Mouse (Mus musculus): ENCODE measurements around the gene Cyp26c1. TPM values are rescaled to one million over a fixed set of nuclear protein-coding genes. Genes with fewer than 3 reads are reported as not detected.

Cyp26c1 gene
- polyA plus RNA-seq, 1 experiment from 2014 or later: not detected

DNA sequence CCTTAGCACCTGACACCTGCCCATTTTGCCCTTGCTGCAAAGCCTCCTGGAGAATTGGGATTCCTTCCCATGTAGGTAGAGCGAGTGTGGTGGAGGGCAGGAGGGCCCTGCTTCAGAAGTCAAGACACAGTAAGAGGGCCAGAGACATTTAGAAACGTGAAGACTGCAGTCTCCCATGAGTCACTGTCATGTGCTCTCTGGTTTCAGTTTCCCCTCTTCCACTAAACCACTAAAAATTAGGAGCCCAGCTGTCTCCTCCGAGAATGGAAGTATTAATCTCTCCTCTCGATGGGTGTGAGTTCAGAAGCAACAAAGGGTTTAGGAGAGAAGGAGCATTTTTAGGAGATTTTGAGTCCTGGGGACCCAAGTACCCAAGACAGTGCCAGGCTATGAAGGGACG is 4.1 kb downstream of the Cyp26c1 start:
- ATAC-seq (replicated peaks; ENCODE audit: low FRiP score): no peak
- no peak overlapping the region for H3K4me2 ChIP-seq
- peaks cover 46% of the 10 kb centered on the region for H3K4me1 ChIP-seq
- peaks cover 100% of the 10 kb centered on the region for H3K27me3 ChIP-seq
- no peaks in the 10 kb centered on the region for H3K36me3 ChIP-seq
- no peak overlapping the region for H3K27ac ChIP-seq
- 35% methylated on average over 5 of the region's 5 CpGs for WGBS
- no peak overlapping the region for H3K9ac ChIP-seq
- H3K9me3 ChIP-seq (replicated peaks): no peaks in the 10 kb centered on the region; the same call in 1 of the 2 replicates
- H3K4me3 ChIP-seq (replicated peaks): no peak overlapping the region

- no peaks in the 10 kb centered on the region; the same call in 1 of the 2 replicates for H3K9me3 ChIP-seq (replicated peaks)
- peak overlapping the region; percentile 45 for H3K4me2 ChIP-seq
- WGBS: 4% methylated on average over 29 of the region's 29 CpGs
- no peaks in the 10 kb centered on the region for H3K36me3 ChIP-seq
- no peak overlapping the region for H3K9ac ChIP-seq
- no peak overlapping the region for H3K27ac ChIP-seq
- H3K27me3 ChIP-seq: peaks cover 100% of the 10 kb centered on the region
- H3K4me3 ChIP-seq (replicated peaks): peak overlapping the region; percentile 15; the same call in 1 of the 2 replicates
- ATAC-seq (replicated peaks; ENCODE audit: low FRiP score): no peak
- H3K4me1 ChIP-seq: peaks cover 46% of the 10 kb centered on the region
Measured at GRCm38 (mm10) chr19:37690716-37691115, 5.3 kb downstream of the Cyp26c1 start.

GRCm38 (mm10) chr19:37692879-37693278 is 7.5 kb downstream of the Cyp26c1 start:
- H3K27me3 ChIP-seq: peaks cover 100% of the 10 kb centered on the region
- peak overlapping the region; percentile 62 for H3K4me2 ChIP-seq
- H3K4me1 ChIP-seq: peaks cover 48% of the 10 kb centered on the region
- H3K9ac ChIP-seq: no peak overlapping the region
- ATAC-seq (replicated peaks; ENCODE audit: low FRiP score): peak; percentile 40
- peak overlapping the region; percentile 39 for H3K4me3 ChIP-seq (replicated peaks)
- WGBS: under 1% methylated on average over 40 of the region's 40 CpGs
- no peaks in the 10 kb centered on the region for H3K36me3 ChIP-seq
- no peaks in the 10 kb centered on the region; the same call in 1 of the 2 replicates for H3K9me3 ChIP-seq (replicated peaks)
- H3K27ac ChIP-seq: no peak overlapping the region

DNA sequence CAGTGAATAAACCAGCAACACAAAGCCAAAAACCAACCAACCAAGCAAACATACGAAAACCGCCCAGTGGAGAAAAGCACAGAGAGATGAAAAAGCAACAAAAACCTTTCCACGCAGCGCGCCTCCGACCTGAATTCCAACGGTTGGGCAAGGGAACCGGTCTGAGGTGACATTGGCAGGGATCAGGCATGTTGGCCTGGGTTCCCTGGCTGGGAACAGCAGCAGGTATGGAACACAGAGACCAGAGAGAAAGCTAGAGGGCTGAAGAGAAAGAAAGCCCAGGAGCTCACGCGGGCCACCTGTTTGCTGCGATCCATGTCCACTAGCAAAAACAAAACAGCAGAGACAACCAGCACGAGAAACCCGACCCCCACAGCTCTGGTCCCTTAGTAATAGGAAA is 9.8 kb downstream of the Cyp26c1 start:
- H3K9ac ChIP-seq: no peak overlapping the region
- WGBS: 28% methylated on average over 13 of the region's 13 CpGs
- H3K36me3 ChIP-seq: no peaks in the 10 kb centered on the region
- H3K9me3 ChIP-seq (replicated peaks): no peaks in the 10 kb centered on the region; the same call in 1 of the 2 replicates
- H3K4me1 ChIP-seq: peaks cover 62% of the 10 kb centered on the region
- no peak for ATAC-seq (replicated peaks; ENCODE audit: low FRiP score)
- H3K27me3 ChIP-seq: peaks cover 100% of the 10 kb centered on the region
- no peak overlapping the region for H3K4me2 ChIP-seq
- no peak overlapping the region for H3K27ac ChIP-seq
- H3K4me3 ChIP-seq (replicated peaks): no peak overlapping the region

GRCm38 (mm10) chr19:37695762-37696602 is 10.6 kb downstream of the Cyp26c1 start:
- H3K4me2 ChIP-seq: peak overlapping the region; percentile 78
- no peak overlapping the region for H3K27ac ChIP-seq
- H3K4me1 ChIP-seq: peaks cover 57% of the 10 kb centered on the region
- H3K27me3 ChIP-seq: peaks cover 100% of the 10 kb centered on the region
- no peaks in the 10 kb centered on the region for H3K36me3 ChIP-seq
- H3K9ac ChIP-seq: no peak overlapping the region
- no peak for ATAC-seq (replicated peaks; ENCODE audit: low FRiP score)
- 2% methylated on average over 42 of the region's 42 CpGs for whole genome bisulfite sequencing
- H3K4me3 ChIP-seq (replicated peaks): peak overlapping the region; percentile 43
- H3K9me3 ChIP-seq (replicated peaks): no peaks in the 10 kb centered on the region; the same call in 1 of the 2 replicates

GRCm38 (mm10) chr19:37696603-37697334 is 11.4 kb downstream of the Cyp26c1 start:
- Histone ChIP-seq H3K9me3 (replicated peaks) (no peaks in the 10 kb centered on the region; the same call in 1 of the 2 replicates), H3K4me1 (peaks cover 57% of the 10 kb centered on the region), H3K4me3 (replicated peaks) (peak overlapping the region; percentile 43), H3K36me3 (no peaks in the 10 kb centered on the region), H3K27ac (no peak overlapping the region), H3K9ac (no peak overlapping the region), H3K4me2 (peak overlapping the region; percentile 78), H3K27me3 (peaks cover 99% of the 10 kb centered on the region)
- no peak for ATAC-seq (replicated peaks; ENCODE audit: low FRiP score)
- 3% methylated on average over 22 of the region's 22 CpGs for WGBS

GRCm38 (mm10) chr19:37697335-37697636 is 11.9 kb downstream of the Cyp26c1 start:
- peaks cover 52% of the 10 kb centered on the region for H3K4me1 ChIP-seq
- peaks cover 99% of the 10 kb centered on the region for H3K27me3 ChIP-seq
- peak overlapping the region; percentile 78 for H3K4me2 ChIP-seq
- H3K9ac ChIP-seq: 0 out of 2 replicates have a peak overlapping the region, but pooled peaks have one; percentile 14
- no peak for ATAC-seq (replicated peaks; ENCODE audit: low FRiP score)
- no peak overlapping the region for H3K27ac ChIP-seq
- H3K9me3 ChIP-seq (replicated peaks): no peaks in the 10 kb centered on the region
- H3K36me3 ChIP-seq: no peaks in the 10 kb centered on the region
- 1% methylated on average over 18 of the region's 18 CpGs for WGBS
- H3K4me3 ChIP-seq (replicated peaks): peak overlapping the region; percentile 43

- H3K9ac ChIP-seq: peak within 1 kb of the TSS; percentile 14; the same call in 1 of the 2 replicates
- H3K27ac ChIP-seq: no peak within 1 kb of the TSS
- H3K4me1 ChIP-seq: peaks cover 47% of the 10 kb centered on the region
- H3K4me3 ChIP-seq (replicated peaks): peak within 1 kb of the TSS; percentile 43
- 0 out of 2 replicates have a peak, but pooled peaks have one; percentile 16 for ATAC-seq (replicated peaks; ENCODE audit: low FRiP score)
- no peaks in the 10 kb centered on the region for H3K9me3 ChIP-seq (replicated peaks)
- no peaks in the 10 kb centered on the region for H3K36me3 ChIP-seq
- H3K4me2 ChIP-seq: peak within 1 kb of the TSS; percentile 78
- WGBS: under 1% methylated on average over 51 of the region's 51 CpGs
- peaks cover 99% of the 10 kb centered on the region for H3K27me3 ChIP-seq
Measured at GRCm38 (mm10) chr19:37697651-37698272, 12.4 kb downstream of the Cyp26c1 start, which contains the start of gene Cyp26a1. Gene Cyp26a1, plus strand, starts transcription at chr19:37697798.

GRCm38 (mm10) chr19:37698273-37699160 is 13.1 kb downstream of the Cyp26c1 start:
- WGBS: 1% methylated on average over 63 of the region's 63 CpGs
- H3K9ac ChIP-seq: no peak overlapping the region
- H3K27ac ChIP-seq: no peak overlapping the region
- H3K4me3 ChIP-seq (replicated peaks): peak overlapping the region; percentile 43
- no peaks in the 10 kb centered on the region for H3K9me3 ChIP-seq (replicated peaks)
- no peaks in the 10 kb centered on the region for H3K36me3 ChIP-seq
- peak overlapping the region; percentile 78 for H3K4me2 ChIP-seq
- H3K4me1 ChIP-seq: peaks cover 43% of the 10 kb centered on the region
- H3K27me3 ChIP-seq: peaks cover 99% of the 10 kb centered on the region
- peak; percentile 41; the same call in 1 of the 2 replicates for ATAC-seq (replicated peaks; ENCODE audit: low FRiP score)

DNA sequence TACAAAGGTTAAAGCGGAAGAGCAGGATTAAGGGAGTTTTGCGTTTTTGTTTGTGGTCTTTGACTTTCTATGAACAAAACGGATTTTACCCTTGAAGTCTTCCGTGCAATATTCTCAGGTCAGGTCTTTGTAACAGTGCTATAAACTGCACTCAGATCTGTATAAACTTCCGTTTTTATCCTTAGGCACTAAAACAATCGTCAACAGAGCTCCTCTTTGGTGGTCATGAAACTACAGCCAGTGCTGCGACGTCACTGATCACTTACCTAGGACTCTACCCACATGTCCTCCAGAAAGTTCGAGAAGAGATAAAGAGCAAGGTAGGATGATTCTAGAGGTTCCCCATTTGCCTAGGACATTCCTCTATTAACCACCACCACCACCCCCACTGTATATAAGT is 14.3 kb downstream of the Cyp26c1 start:
- 14% methylated on average over 9 of the region's 9 CpGs for WGBS

More for the DNA sequence above, 14.3 kb downstream of the Cyp26c1 start:
- peaks cover 96% of the 10 kb centered on the region for H3K27me3 ChIP-seq
- no peak overlapping the region for H3K4me2 ChIP-seq
- H3K27ac ChIP-seq: no peak overlapping the region
- no peak overlapping the region for H3K9ac ChIP-seq
- no peaks in the 10 kb centered on the region for H3K9me3 ChIP-seq (replicated peaks)
- ATAC-seq (replicated peaks; ENCODE audit: low FRiP score): no peak
- H3K36me3 ChIP-seq: no peaks in the 10 kb centered on the region
- H3K4me1 ChIP-seq: peaks cover 43% of the 10 kb centered on the region
- no peak overlapping the region for H3K4me3 ChIP-seq (replicated peaks)
